Mouse (Mus musculus) cerebellum, adult 11 months (tissue): Measurements from ENCODE around the gene Fam160a1.
A peak's percentile ranks its signal among the peaks of the same experiment; 100 is the strongest.

Experiments
- DNase-seq: peaks from one replicate; pipeline ENCODE4 v3.0.0; 2022

Gene Fam160a1

GRCm38 (mm10) chr3:85820839-85821548, 3.9 kb upstream of the Fam160a1 start:
- no peak for DNase-seq

- DNase-seq: no peak
These were observed 2.2 kb upstream of the Fam160a1 start for GRCm38 (mm10) chr3:85819319-85819718.

GRCm38 (mm10) chr3:85814241-85814640, 2.9 kb downstream of the Fam160a1 start:
- no peak for DNase-seq

GRCm38 (mm10) chr3:85813101-85814014, 3.7 kb downstream of the Fam160a1 start:
- no peak for DNase-seq

- DNase-seq: no peak
These were observed 5.1 kb downstream of the Fam160a1 start for GRCm38 (mm10) chr3:85812010-85812409.

GRCm38 (mm10) chr3:85793166-85793565, 23.9 kb downstream of the Fam160a1 start:
- no peak for DNase-seq

GRCm38 (mm10) chr3:85789748-85790147, 27.3 kb downstream of the Fam160a1 start:
- DNase-seq: no peak

GRCm38 (mm10) chr3:85786501-85786900, 30.6 kb downstream of the Fam160a1 start:
- no peak for DNase-seq

- no peak for DNase-seq
These were observed 36.2 kb downstream of the Fam160a1 start for GRCm38 (mm10) chr3:85780906-85781305.

- no peak for DNase-seq
These were observed 36.8 kb downstream of the Fam160a1 start for GRCm38 (mm10) chr3:85780332-85780731.

- DNase-seq: no peak
These were observed 39.2 kb downstream of the Fam160a1 start for GRCm38 (mm10) chr3:85777841-85778240.

GRCm38 (mm10) chr3:85777356-85777755, 39.7 kb downstream of the Fam160a1 start:
- no peak for DNase-seq

GRCm38 (mm10) chr3:85776707-85777106, 40.4 kb downstream of the Fam160a1 start:
- no peak for DNase-seq

- no peak for DNase-seq
These were observed 41.0 kb downstream of the Fam160a1 start for GRCm38 (mm10) chr3:85776126-85776525.

GRCm38 (mm10) chr3:85773886-85774285, 43.2 kb downstream of the Fam160a1 start:
- DNase-seq: no peak

GRCm38 (mm10) chr3:85773425-85773824, 43.7 kb downstream of the Fam160a1 start:
- DNase-seq: peak; percentile 13

- DNase-seq: no peak
These were observed 52.2 kb downstream of the Fam160a1 start for GRCm38 (mm10) chr3:85764937-85765337.

- no peak for DNase-seq
These were observed 52.9 kb downstream of the Fam160a1 start for GRCm38 (mm10) chr3:85764008-85764834.

- DNase-seq: no peak
These were observed 59.1 kb downstream of the Fam160a1 start for GRCm38 (mm10) chr3:85757944-85758343.

GRCm38 (mm10) chr3:85757435-85757834, 59.7 kb downstream of the Fam160a1 start:
- DNase-seq: no peak

GRCm38 (mm10) chr3:85749348-85749747, 67.7 kb downstream of the Fam160a1 start:
- no peak for DNase-seq

GRCm38 (mm10) chr3:85748863-85749262, 68.2 kb downstream of the Fam160a1 start:
- DNase-seq: no peak

- no peak for DNase-seq
These were observed 71.0 kb downstream of the Fam160a1 start for GRCm38 (mm10) chr3:85746116-85746515.
